9 mouse cellular contexts compared by ENCODE assay signal in genomic region chr9:99376591-99377418, GRCm38 (mm10). TPM values are rescaled to one million over a fixed set of nuclear protein-coding genes. Genes with fewer than 3 reads are reported as not detected.
DNase-seq lines count a peak whose midpoint lies in the region; ATAC-seq and TF ChIP-seq lines count a peak whose summit lies in the region.
"Had no signal": no experiment of that assay in that cellular context is flagged by ENCODE, and none has a peak within 500 bp of the region (broad histone marks: within the 10 kb centered on the region; RNA-seq: fewer than 3 reads in every experiment).

No protein-coding gene starts in this region.

- no peaks in the 10 kb centered on the region for H3K4me1 ChIP-seq in midbrain, embryonic 12.5 days
- no peaks in the 10 kb centered on the region for H3K4me1 ChIP-seq in stomach, embryonic 14.5 days (ENCODE audit: control insufficient read depth, insufficient read depth, low read length)

- TF ChIP-seq CTCF in layer of hippocampus, adult 2 months (conservative IDR thresholded peaks at IDR 0.05) = peak; percentile 100

- H3K36me3 ChIP-seq in midbrain, embryonic 12.5 days = no peaks in the 10 kb centered on the region
- no peaks in the 10 kb centered on the region for H3K36me3 ChIP-seq in stomach, embryonic 14.5 days (ENCODE audit: control insufficient read depth, insufficient read depth, low read length)

- H3K9me3 ChIP-seq in midbrain, embryonic 12.5 days = no peaks in the 10 kb centered on the region
- no peaks in the 10 kb centered on the region for H3K9me3 ChIP-seq in stomach, embryonic 14.5 days (ENCODE audit: control insufficient read depth, low read depth, low read length)

- H3K27me3 ChIP-seq in midbrain, embryonic 12.5 days = 0 out of 2 replicates have a peak, but pooled peaks cover 4% of the 10 kb centered on the region
- H3K27me3 ChIP-seq in stomach, embryonic 14.5 days (ENCODE audit: control insufficient read depth, insufficient read depth, low read length) = no peaks in the 10 kb centered on the region

- 13% methylated on average over 14 of the region's 14 CpGs for WGBS in midbrain, embryonic 12.5 days
- WGBS in stomach, embryonic 14.5 days = 7% methylated on average over 14 of the region's 14 CpGs

- no peak overlapping the region for H3K27ac ChIP-seq in layer of hippocampus, adult 2 months
- no peak overlapping the region for H3K27ac ChIP-seq in midbrain, embryonic 12.5 days (replicated peaks)
- no peak overlapping the region for H3K27ac ChIP-seq in stomach, embryonic 14.5 days (ENCODE audit: low read length)

- DNase-seq in layer of hippocampus, adult 11-12 months (ENCODE audit: low spot score) = peak; percentile 73
- DNase-seq in layer of hippocampus, postnatal 36 days = no peak
- DNase-seq in MN1 (ENCODE audit: low spot score) = peak; percentile 31
- DNase-seq in cerebellum, postnatal 25 days = peak; percentile 73 to 79
- DNase-seq in gastrocnemius, postnatal 25 days = peak; percentile 32
- peak in 1 of 2 experiments; percentile 79 for DNase-seq in layer of hippocampus, adult 2 months (ENCODE audit: low spot score in 2 of 2)

- H3K9ac ChIP-seq in midbrain, embryonic 12.5 days (replicated peaks) = no peak overlapping the region
- H3K9ac ChIP-seq in stomach, embryonic 14.5 days (replicated peaks; ENCODE audit: low read depth, low read length) = no peak overlapping the region

- H3K4me3 ChIP-seq in layer of hippocampus, adult 2 months = no peak overlapping the region; the same call in 1 of the 2 replicates
- no peak overlapping the region for H3K4me3 ChIP-seq in midbrain, embryonic 12.5 days
- H3K4me3 ChIP-seq in stomach, embryonic 14.5 days (ENCODE audit: low read depth, low read length) = no peak overlapping the region
- H3K4me3 ChIP-seq: erythroblast, embryonic 14.5 days had no signal

- 0 out of 2 replicates have a peak overlapping the region, but pooled peaks have one; percentile 13 for H3K4me2 ChIP-seq in midbrain, embryonic 12.5 days (replicated peaks)
- H3K4me2 ChIP-seq in stomach, embryonic 14.5 days (replicated peaks; ENCODE audit: low read depth, low read length) = 0 out of 2 replicates have a peak overlapping the region, but pooled peaks have one; percentile 10

- ATAC-seq in midbrain, embryonic 12.5 days (ENCODE audit: low FRiP score, low read depth) = no peak
- no peak for ATAC-seq in stomach, embryonic 14.5 days (ENCODE audit: insufficient number of reproducible peaks, insufficient read depth, low FRiP score, low read depth)

RNA-seq across cellular contexts. Expression of gene Esyt3, which starts 18.4 kb away (rescaled TPM):
- total RNA-seq in layer of hippocampus, postnatal 36 days (2021) = 1 to 10 TPM; 1.8 to 2.7 TPM
- under 1 TPM in 1 of 2 experiments, not detected in 1; 0.16 TPM for total RNA-seq in gastrocnemius, postnatal 25 days (2021)
- total RNA-seq in layer of hippocampus, adult 2 months (2021) = 1 to 10 TPM; 1.7 to 1.9 TPM
- 0.27 and 0.31 TPM in 2 replicates for polyA plus RNA-seq in midbrain, embryonic 12.5 days (2016; fragmentation: Nextera tagmentation; extraction: Ambion mirVana)
- 0.29 and 0.58 TPM in 2 replicates for polyA plus RNA-seq in stomach, embryonic 14.5 days (2014; fragmentation: Nextera tagmentation; extraction: Ambion mirVana)
- polyA plus RNA-seq: erythroblast, embryonic 14.5 days had no signal

Comparison
In these comparisons a context has a peak if more than half of its experiments do, and no peak if none do; other contexts are left out.
1. DNase-seq: peak in layer of hippocampus, adult 11-12 months (single experiment), MN1 (single experiment), cerebellum, postnatal 25 days (2 of 2) and gastrocnemius, postnatal 25 days (single experiment); none in layer of hippocampus, postnatal 36 days (0 of 2).